ENCODE assay signal across 9 mouse cellular contexts in the genomic region with DNA sequence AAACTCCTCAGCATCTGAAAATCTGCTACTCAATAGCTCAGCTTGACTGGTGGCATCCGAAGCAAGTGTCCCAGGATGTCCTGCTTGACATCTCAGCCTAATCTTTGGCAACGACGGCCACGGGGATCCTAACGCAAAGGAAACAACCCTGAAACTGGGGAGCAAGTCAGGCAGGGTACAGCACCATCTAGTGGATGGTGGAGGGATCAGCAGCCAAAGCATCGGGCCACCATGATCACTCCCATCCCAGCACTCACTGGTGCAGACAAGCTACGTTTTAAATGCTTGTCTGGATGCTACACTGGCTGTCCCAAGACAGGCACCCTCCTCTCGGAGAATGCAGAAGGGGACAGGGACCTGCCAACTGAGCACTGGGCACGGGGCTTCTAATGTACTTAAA. TPM values are rescaled to one million over a fixed set of nuclear protein-coding genes. Genes with fewer than 3 reads are reported as not detected.
DNase-seq lines count a peak whose midpoint lies in the region; ATAC-seq and TF ChIP-seq lines count a peak whose summit lies in the region.
"Had no signal": no experiment of that assay in that cellular context is flagged by ENCODE, and none has a peak within 500 bp of the region (broad histone marks: within the 10 kb centered on the region; RNA-seq: fewer than 3 reads in every experiment).

A gene (minus strand): TSS at position 156 of the 400 bp plus-strand sequence.

- H3K4me2 ChIP-seq in limb, embryonic 14.5 days (replicated peaks; ENCODE audit: low read depth, low read length, severe bottlenecking), result no peak within 1 kb of the TSS
- H3K4me2 ChIP-seq in neural tube, embryonic 12.5 days (replicated peaks), result 0 out of 2 replicates have a peak within 1 kb of the TSS, but pooled peaks have one; percentile 17
- H3K4me2 ChIP-seq: heart, embryonic 15.5 days had no signal

- ATAC-seq in common myeloid progenitor, adult 5-6 weeks (replicated peaks; ENCODE audit: low read depth, poor library complexity, severe bottlenecking), result peak; percentile 88
- ATAC-seq in limb, embryonic 14.5 days (ENCODE audit: low FRiP score, low read depth), result no peak
- ATAC-seq in neural tube, embryonic 12.5 days (ENCODE audit: low FRiP score, low read depth), result no peak

- peak; percentile 40 for DNase-seq in ovary, postnatal 14 days (ENCODE audit: low spot score)
- DNase-seq in ovary, adult 18-20 months (ENCODE audit: low spot score), result no peak
- peak; percentile 74 for DNase-seq in T-cell, adult 2 months (ENCODE audit: low spot score)
- DNase-seq in hindlimb bud, embryonic 11.5 days (ENCODE audit: extremely low spot score, low read depth, low spot score), result peak; percentile 26
- DNase-seq in limb, embryonic 14.5 days (ENCODE audit: low spot score), result peak; percentile 32
- no peak for DNase-seq in gastrocnemius, postnatal 36 days

- no peak within 1 kb of the TSS for H3K4me3 ChIP-seq in limb, embryonic 14.5 days (replicated peaks; ENCODE audit: low read length)
- H3K4me3 ChIP-seq in neural tube, embryonic 12.5 days, result no peak within 1 kb of the TSS
- H3K4me3 ChIP-seq: heart, embryonic 15.5 days had no signal

- peaks cover 17% of the 10 kb centered on the region for H3K36me3 ChIP-seq in limb, embryonic 14.5 days (ENCODE audit: control insufficient read depth, insufficient read depth, low read length)
- peaks cover 16% of the 10 kb centered on the region for H3K36me3 ChIP-seq in neural tube, embryonic 12.5 days

- H3K27me3 ChIP-seq in limb, embryonic 14.5 days (ENCODE audit: control insufficient read depth, insufficient read depth, low read length), result no peaks in the 10 kb centered on the region
- H3K27me3 ChIP-seq in neural tube, embryonic 12.5 days (replicated peaks), result no peaks in the 10 kb centered on the region
- H3K27me3 ChIP-seq: heart, embryonic 15.5 days had no signal

- H3K27ac ChIP-seq in limb, embryonic 14.5 days (replicated peaks; ENCODE audit: low read depth, low read length), result no peak within 1 kb of the TSS
- no peak within 1 kb of the TSS for H3K27ac ChIP-seq in neural tube, embryonic 12.5 days
- H3K27ac ChIP-seq: heart, embryonic 15.5 days had no signal

- H3K9me3 ChIP-seq in limb, embryonic 14.5 days (ENCODE audit: control insufficient read depth, low read length), result no peaks in the 10 kb centered on the region
- H3K9me3 ChIP-seq in neural tube, embryonic 12.5 days, result no peaks in the 10 kb centered on the region
- H3K9me3 ChIP-seq: heart, embryonic 15.5 days had no signal

- TF ChIP-seq POLR2A in limb, embryonic 14.5 days (IDR thresholded peaks at IDR 0.05; ENCODE audit: borderline replicate concordance, extremely low read depth, insufficient read depth, insufficient read length), result no peak

- intact Hi-C loops in gastrocnemius, postnatal 36 days (cut with DNase I), result no loop called here

- 11% methylated on average over 9 of the region's 9 CpGs for WGBS in limb, embryonic 14.5 days
- WGBS in neural tube, embryonic 12.5 days, result 10% methylated on average over 9 of the region's 9 CpGs

- H3K9ac ChIP-seq in limb, embryonic 14.5 days (ENCODE audit: low read depth, low read length, severe bottlenecking), result no peak within 1 kb of the TSS
- H3K9ac ChIP-seq in neural tube, embryonic 12.5 days, result no peak within 1 kb of the TSS
- H3K9ac ChIP-seq: heart, embryonic 15.5 days had no signal

- H3K4me1 ChIP-seq in limb, embryonic 14.5 days (ENCODE audit: control insufficient read depth, insufficient read depth, low read length), result no peaks in the 10 kb centered on the region
- H3K4me1 ChIP-seq in neural tube, embryonic 12.5 days, result no peaks in the 10 kb centered on the region
- H3K4me1 ChIP-seq: heart, embryonic 15.5 days had no signal

RNA-seq across cellular contexts. Expression of the gene that starts here (rescaled TPM):
- 0.27 and 2.6 TPM in 2 replicates for total RNA-seq in common myeloid progenitor, adult 5-6 weeks (2017)
- 0.14 and 0.19 TPM in 2 replicates for polyA plus RNA-seq in limb, embryonic 14.5 days (2012; rRNA removed)
- not detected in 2 replicates for polyA plus RNA-seq in limb, embryonic 14.5 days (2014; fragmentation: Nextera tagmentation; extraction: Ambion mirVana)
- 0.26 and 0.48 TPM in 2 replicates for polyA plus RNA-seq in neural tube, embryonic 12.5 days (2016; fragmentation: Nextera tagmentation; extraction: Ambion mirVana)
- under 1 TPM in 1 of 2 experiments, not detected in 1; 0.47 TPM for total RNA-seq in gastrocnemius, postnatal 36 days (2021)
- polyA plus RNA-seq: heart, embryonic 15.5 days had no signal

Comparison
In these comparisons a context has a peak if more than half of its experiments do, and no peak if none do; other contexts are left out.
1. DNase-seq: peak in ovary, postnatal 14 days (single experiment), T-cell, adult 2 months (single experiment) and hindlimb bud, embryonic 11.5 days (single experiment); none in ovary, adult 18-20 months (single experiment) and gastrocnemius, postnatal 36 days (0 of 2).
2. Peak in DNase-seq in limb, embryonic 14.5 days; RNA of the gene not detected or under 1 TPM.